ENCODE assay signal across 8 mouse cellular contexts in the genomic region with DNA sequence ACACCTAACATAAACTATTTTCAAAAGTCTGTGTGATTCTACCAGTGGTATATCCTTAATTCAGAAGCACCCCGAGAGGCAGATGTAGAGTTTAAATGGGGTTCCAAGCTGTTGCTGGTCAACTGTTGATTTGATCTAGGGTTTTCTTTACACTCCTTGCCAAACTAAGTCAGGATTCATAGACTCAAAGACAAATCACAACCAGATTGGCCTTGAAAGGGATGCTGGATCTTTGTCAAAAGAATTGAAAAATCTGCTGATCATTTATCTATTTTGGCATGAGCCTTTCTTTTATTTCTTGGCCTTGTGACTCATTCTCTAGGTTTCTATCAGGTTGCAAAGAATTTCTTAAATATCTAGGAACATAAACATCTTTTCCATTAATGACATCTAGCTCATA. TPM values are rescaled to one million over a fixed set of nuclear protein-coding genes. Genes with fewer than 3 reads are reported as not detected.
DNase-seq lines count a peak whose midpoint lies in the region; ATAC-seq and TF ChIP-seq lines count a peak whose summit lies in the region.

No protein-coding gene starts in this region.

- H3K4me3 ChIP-seq in layer of hippocampus, adult 2 months, result peak overlapping the region; percentile 81
- peak overlapping the region; percentile 100 for H3K4me3 ChIP-seq in brown adipose tissue, adult 24 weeks (ENCODE audit: insufficient read depth, low read depth, low read length)
- H3K4me3 ChIP-seq in hindbrain, embryonic 16.5 days (ENCODE audit: low read length), result peak overlapping the region; percentile 70
- H3K4me3 ChIP-seq in midbrain, embryonic 16.5 days (ENCODE audit: low read depth, low read length), result peak overlapping the region; percentile 65

- H3K4me2 ChIP-seq in hindbrain, embryonic 16.5 days (ENCODE audit: low read length), result peak overlapping the region; percentile 57
- peak overlapping the region; percentile 35 for H3K4me2 ChIP-seq in midbrain, embryonic 16.5 days (ENCODE audit: low read length)

- H3K9ac ChIP-seq in hindbrain, embryonic 16.5 days (ENCODE audit: low read depth, low read length), result no peak overlapping the region
- no peak overlapping the region for H3K9ac ChIP-seq in midbrain, embryonic 16.5 days (ENCODE audit: low read depth, low read length)

- no peak for TF ChIP-seq CTCF in layer of hippocampus, adult 2 months (conservative IDR thresholded peaks at IDR 0.05)

- H3K36me3 ChIP-seq in hindbrain, embryonic 16.5 days (ENCODE audit: control insufficient read depth, insufficient read depth, low read length), result no peaks in the 10 kb centered on the region
- no peaks in the 10 kb centered on the region for H3K36me3 ChIP-seq in midbrain, embryonic 16.5 days (ENCODE audit: control insufficient read depth, insufficient read depth, low read length)

- H3K9me3 ChIP-seq in hindbrain, embryonic 16.5 days (ENCODE audit: control insufficient read depth, low read length), result no peaks in the 10 kb centered on the region
- no peaks in the 10 kb centered on the region for H3K9me3 ChIP-seq in midbrain, embryonic 16.5 days (replicated peaks; ENCODE audit: control insufficient read depth, low read length, poor library complexity, severe bottlenecking)

- no peak for DNase-seq in layer of hippocampus, adult 2 months (ENCODE audit: low spot score in 2 of 2)
- no peak for DNase-seq in layer of hippocampus, adult 18-20 months (ENCODE audit: low spot score in 2 of 2)
- DNase-seq in right cerebral cortex, adult 18-20 months, result no peak
- no peak for DNase-seq in spleen, postnatal 14 days (ENCODE audit: low spot score in 2 of 2)

- 37% methylated on average over 1 of the region's 1 CpGs for WGBS in hindbrain, embryonic 16.5 days
- 52% methylated on average over 1 of the region's 1 CpGs for WGBS in midbrain, embryonic 16.5 days

- no peaks in the 10 kb centered on the region for H3K4me1 ChIP-seq in brown adipose tissue, adult 24 weeks (ENCODE audit: control insufficient read depth, insufficient read depth, insufficient read length, low read length)
- H3K4me1 ChIP-seq in hindbrain, embryonic 16.5 days (ENCODE audit: control insufficient read depth, insufficient read depth, low read depth, low read length), result peaks cover 8% of the 10 kb centered on the region
- peaks cover 3% of the 10 kb centered on the region for H3K4me1 ChIP-seq in midbrain, embryonic 16.5 days (ENCODE audit: control insufficient read depth, insufficient read depth, low read length)

- H3K27me3 ChIP-seq in hindbrain, embryonic 16.5 days (replicated peaks; ENCODE audit: control insufficient read depth, insufficient read depth, low read length), result no peaks in the 10 kb centered on the region
- H3K27me3 ChIP-seq in midbrain, embryonic 16.5 days (ENCODE audit: control insufficient read depth, insufficient read depth, low read depth, low read length), result peaks cover 3% of the 10 kb centered on the region; the same call in 1 of the 2 replicates

- no peak for ATAC-seq in hindbrain, embryonic 16.5 days
- no peak for ATAC-seq in midbrain, embryonic 16.5 days
- ATAC-seq in granulocyte monocyte progenitor cell, adult 5-6 weeks (replicated peaks; ENCODE audit: poor library complexity, severe bottlenecking), result no peak

- H3K27ac ChIP-seq in layer of hippocampus, adult 2 months, result peak overlapping the region; percentile 100
- H3K27ac ChIP-seq in brown adipose tissue, adult 24 weeks (replicated peaks; ENCODE audit: low read depth, low read length), result peak overlapping the region; percentile 100
- H3K27ac ChIP-seq in hindbrain, embryonic 16.5 days (ENCODE audit: low read depth, low read length), result no peak overlapping the region
- H3K27ac ChIP-seq in midbrain, embryonic 16.5 days (ENCODE audit: low read length), result no peak overlapping the region

RNA-seq across cellular contexts. Expression of a gene that starts 7.9 kb away (rescaled TPM):
- total RNA-seq in layer of hippocampus, adult 2 months (2021), result 10 to 100 TPM; 68.6 to 73.2 TPM
- total RNA-seq in layer of hippocampus, adult 18-20 months (2021), result 10 to 100 TPM; 74.6 to 79.3 TPM
- 895 and 923 TPM in 2 replicates for polyA plus RNA-seq in brown adipose tissue, adult 24 weeks (2012; ENCODE audit: insufficient read depth, insufficient read length, missing spikeins)
- polyA plus RNA-seq in hindbrain, embryonic 16.5 days (2015; fragmentation: Nextera tagmentation; extraction: Ambion mirVana), result 6.3 and 6.7 TPM in 2 replicates
- polyA plus RNA-seq in midbrain, embryonic 16.5 days (2015; fragmentation: Nextera tagmentation; extraction: Ambion mirVana), result 6.5 and 6.6 TPM in 2 replicates
- total RNA-seq in granulocyte monocyte progenitor cell, adult 5-6 weeks (2014; fragmentation: Nextera tagmentation), result 117 and 162 TPM in 2 replicates
- total RNA-seq in granulocyte monocyte progenitor cell, adult 5-6 weeks (2017), result 122 and 183 TPM in 2 replicates

Comparison
In these comparisons a context has a peak if more than half of its experiments do, and no peak if none do; other contexts are left out.
1. H3K27ac ChIP-seq: peak in layer of hippocampus, adult 2 months (single experiment) and brown adipose tissue, adult 24 weeks (single experiment); none in hindbrain, embryonic 16.5 days (single experiment) and midbrain, embryonic 16.5 days (single experiment).
2. Peak in every context shown above with its lines, with median percentiles within 50 percentile points of each other: H3K4me3 ChIP-seq.